Mouse (Mus musculus) heart, adult 2 months (tissue): ENCODE data around the gene Bcas3. TPM values are rescaled to one million over a fixed set of nuclear protein-coding genes. Genes with fewer than 3 reads are reported as not detected.

Experiments
- DNase-seq, 2 experiments: peaks; one replicate each; pipeline ENCODE4 v3.0.0; 2021
- H3K27ac ChIP-seq: fragments of 200-600 bp; 2 replicates; pipeline ENCODE4 v1.8.1; 2022
- H3K27me3 ChIP-seq: fragments of 200-500 bp; 2 replicates; pipeline ENCODE4 v1.6.1; 2012; ENCODE audit warnings: mild to moderate bottlenecking, low read length, inconsistent platforms, mixed read lengths; ENCODE audit not compliant: control insufficient read depth, insufficient read depth
- H3K36me3 ChIP-seq: fragments of 200-500 bp; 2 replicates; pipeline ENCODE4 v1.6.1; 2012; ENCODE audit warnings: low read length, inconsistent platforms; ENCODE audit not compliant: control insufficient read depth, insufficient read depth
- H3K4me1 ChIP-seq: fragments of 200-500 bp; 2 replicates; pipeline ENCODE4 v1.6.1; 2011; ENCODE audit warnings: low read length; ENCODE audit not compliant: control insufficient read depth, insufficient read depth
- H3K4me3 ChIP-seq: fragments of 200-600 bp; 2 replicates; pipeline ENCODE4 v1.8.1; 2022
- H3K79me2 ChIP-seq: fragments of 200-500 bp; replicated peaks from 2 replicates; pipeline ENCODE4 v1.6.1; 2012; ENCODE audit warnings: mild to moderate bottlenecking, inconsistent platforms, low read length, moderate library complexity, mixed read lengths; ENCODE audit not compliant: control insufficient read depth, insufficient read depth
- H3K9ac ChIP-seq: fragments of 200-500 bp; 2 replicates; pipeline ENCODE4 v1.6.1; 2012; ENCODE audit warnings: low read depth, mild to moderate bottlenecking, control low read depth, inconsistent platforms, low read length, mixed read lengths
- CTCF ChIP-seq: fragments of 200-600 bp; IDR thresholded peaks from 2 replicates; pipeline ENCODE4 v1.8.1; 2022; ENCODE audit warnings: antibody characterized with exemption, mild to moderate bottlenecking, moderate library complexity
- EP300 ChIP-seq: fragments of 200-500 bp; IDR thresholded peaks from 2 replicates; pipeline ENCODE4 v1.6.1; 2011; ENCODE audit warnings: low read depth, low read length, control low read depth; ENCODE audit not compliant: insufficient read depth
- POLR2A ChIP-seq: fragments of 200-500 bp; IDR thresholded peaks from 2 replicates; pipeline ENCODE4 v1.6.1; 2011; ENCODE audit warnings: mild to moderate bottlenecking, low read depth, low read length, control low read depth; ENCODE audit not compliant: insufficient read depth
- WGBS: fragments of 180-500 bp; shearing (Covaris S2); methylation state at CpG from one replicate; pipeline ENCODE4 v1.1.7; 2018; 5-methylcytosine and 5-hydroxymethylcytosine counted together
- intact Hi-C: fragments of 180-260 bp; cut with DNase I; formaldehyde crosslinking; loops from one replicate; pipeline ENCODE4 v1.15.1; 2025
- polyA plus RNA-seq: library from polyadenylated mRNA; depleted of rRNA; stranded (reverse); fragments of >200 nt; gene quantifications from 2 replicates; pipeline ENCODE4 v1.2.3, GENCODE M21; 2012
- total RNA-seq, 2 experiments: library from RNA; stranded (reverse); gene quantifications; 2 replicates each; pipeline ENCODE4 v1.2.3; 2021

Bcas3 gene
- total and polyA plus RNA-seq, 3 experiments, result 26.6 to 40.4 (median 36.0) TPM

GRCm38 (mm10) chr11:85818401-85818800 lies 465.4 kb downstream of the Bcas3 start:
- H3K9ac ChIP-seq, result no peak overlapping the region
- no peaks in the 10 kb centered on the region for H3K36me3 ChIP-seq
- TF ChIP-seq EP300 (no peak), POLR2A (no peak), CTCF (no peak)
- H3K4me1 ChIP-seq, result no peaks in the 10 kb centered on the region
- H3K4me3 ChIP-seq, result no peak overlapping the region
- intact Hi-C loops, result no loop called here
- H3K79me2 ChIP-seq, result no peaks in the 10 kb centered on the region
- H3K27ac ChIP-seq, result no peak overlapping the region
- DNase-seq, result no peak
- no peaks in the 10 kb centered on the region for H3K27me3 ChIP-seq
- 79% methylated on average over 3 of the region's 3 CpGs for WGBS

- Histone ChIP-seq H3K4me3 (no peak overlapping the region), H3K4me1 (no peaks in the 10 kb centered on the region), H3K36me3 (no peaks in the 10 kb centered on the region), H3K27me3 (no peaks in the 10 kb centered on the region), H3K79me2 (no peaks in the 10 kb centered on the region), H3K27ac (peak overlapping the region; percentile 17; the same call in 1 of the 2 replicates), H3K9ac (no peak overlapping the region)
- intact Hi-C loops, result loop anchor here (5.0 kb wide), 4 partner anchors 59 to 439 kb away; no protein-coding TSS in a partner anchor
- TF ChIP-seq POLR2A (no peak), EP300 (no peak), CTCF (0 out of 2 replicates have a peak, but pooled peaks have one; percentile 11)
- no peak for DNase-seq
- WGBS, result 79% methylated on average over 3 of the region's 3 CpGs
Measured at GRCm38 (mm10) chr11:85820959-85821358, 468.0 kb downstream of the Bcas3 start.

DNA sequence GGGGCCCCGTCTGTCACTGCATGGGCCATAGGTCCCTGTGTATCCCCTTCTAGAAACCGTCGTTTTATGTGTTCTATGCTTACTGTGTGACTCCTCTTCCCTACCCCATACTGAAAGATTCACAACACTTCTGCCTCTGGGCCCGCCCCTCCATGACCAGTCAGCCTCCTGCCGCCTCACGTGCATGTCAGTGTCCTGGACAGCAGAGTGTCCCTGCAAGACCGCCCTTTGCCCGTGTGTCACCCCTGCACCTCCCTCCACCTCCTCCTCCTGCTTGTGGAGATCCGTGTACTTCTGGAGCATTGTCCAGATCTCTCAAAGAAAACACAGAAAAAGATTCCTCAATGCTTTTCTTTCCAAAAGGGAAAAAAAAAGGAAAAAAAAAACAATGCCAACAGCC lies 468.7 kb downstream of the Bcas3 start:
- H3K27ac ChIP-seq, result no peak overlapping the region
- TF ChIP-seq POLR2A (no peak), EP300 (no peak), CTCF (no peak)
- no peak overlapping the region for H3K4me3 ChIP-seq
- 86% methylated on average over 9 of the region's 9 CpGs for WGBS
- H3K27me3 ChIP-seq, result no peaks in the 10 kb centered on the region
- H3K36me3 ChIP-seq, result no peaks in the 10 kb centered on the region
- DNase-seq, result no peak
- H3K9ac ChIP-seq, result no peak overlapping the region
- no peaks in the 10 kb centered on the region for H3K4me1 ChIP-seq
- no peaks in the 10 kb centered on the region for H3K79me2 ChIP-seq
- intact Hi-C loops, result loop anchor here (2.0 to 5.0 kb wide), 5 partner anchors 59 to 439 kb away; no protein-coding TSS in a partner anchor

DNA sequence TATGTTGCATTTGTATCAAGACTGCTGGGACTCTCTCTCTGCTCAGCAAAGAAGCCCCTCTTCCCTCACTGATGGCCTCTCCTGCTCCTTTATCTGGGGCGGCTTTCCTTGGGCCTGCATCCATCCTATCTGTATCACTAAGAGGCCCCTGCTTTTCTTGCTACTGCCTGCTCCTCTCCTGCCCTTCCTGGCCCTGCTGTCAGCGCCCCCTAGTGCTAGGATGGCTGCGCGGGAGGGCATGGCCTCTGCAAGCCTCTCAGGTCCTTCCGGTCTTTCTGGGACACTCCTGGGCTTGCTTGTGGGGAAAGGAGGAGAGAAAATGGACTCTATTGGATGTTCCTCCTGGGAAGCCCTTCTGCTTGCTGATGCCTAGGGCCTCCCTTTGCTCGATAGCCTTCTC lies 470.2 kb downstream of the Bcas3 start:
- Histone ChIP-seq H3K27ac (no peak overlapping the region), H3K79me2 (no peaks in the 10 kb centered on the region), H3K36me3 (no peaks in the 10 kb centered on the region), H3K4me3 (no peak overlapping the region), H3K9ac (no peak overlapping the region), H3K27me3 (no peaks in the 10 kb centered on the region), H3K4me1 (no peaks in the 10 kb centered on the region)
- peak; percentile 83 to 90 for DNase-seq
- intact Hi-C loops, result loop anchor here (2.0 to 5.0 kb wide), 5 partner anchors 61 to 441 kb away; no protein-coding TSS in a partner anchor
- TF ChIP-seq CTCF, result peak; percentile 97
- TF ChIP-seq POLR2A, result no peak
- TF ChIP-seq EP300, result peak; percentile 75; the same call in 1 of the 2 replicates
- 22% methylated on average over 6 of the region's 6 CpGs for WGBS

DNA sequence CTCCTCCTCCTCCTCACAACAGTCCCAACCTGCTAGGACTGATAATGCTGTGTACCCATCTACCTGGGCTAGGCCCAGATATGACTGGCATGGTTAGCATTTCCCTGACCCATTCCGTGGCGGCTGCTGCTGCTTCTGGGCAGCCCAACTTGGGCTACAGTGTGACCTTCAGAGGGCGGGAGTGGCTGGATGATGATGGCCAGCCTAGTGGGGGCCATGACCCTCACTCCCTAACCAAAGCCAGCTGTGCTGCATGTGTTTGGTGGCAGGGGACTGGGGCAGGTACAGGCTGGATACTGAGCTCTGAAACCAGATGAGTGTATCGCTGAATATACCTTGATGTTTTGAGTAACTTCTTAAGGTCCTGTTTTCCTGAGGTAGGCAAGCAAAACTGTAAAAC lies 470.8 kb downstream of the Bcas3 start:
- Histone ChIP-seq H3K4me3 (no peak overlapping the region), H3K4me1 (no peaks in the 10 kb centered on the region), H3K9ac (no peak overlapping the region), H3K27me3 (no peaks in the 10 kb centered on the region), H3K36me3 (no peaks in the 10 kb centered on the region), H3K27ac (no peak overlapping the region), H3K79me2 (no peaks in the 10 kb centered on the region)
- TF ChIP-seq EP300 (no peak), POLR2A (no peak), CTCF (no peak)
- DNase-seq, result no peak
- 92% methylated on average over 4 of the region's 4 CpGs for WGBS
- intact Hi-C loops, result loop anchor here (2.0 to 5.0 kb wide), 5 partner anchors 61 to 441 kb away; no protein-coding TSS in a partner anchor

DNA sequence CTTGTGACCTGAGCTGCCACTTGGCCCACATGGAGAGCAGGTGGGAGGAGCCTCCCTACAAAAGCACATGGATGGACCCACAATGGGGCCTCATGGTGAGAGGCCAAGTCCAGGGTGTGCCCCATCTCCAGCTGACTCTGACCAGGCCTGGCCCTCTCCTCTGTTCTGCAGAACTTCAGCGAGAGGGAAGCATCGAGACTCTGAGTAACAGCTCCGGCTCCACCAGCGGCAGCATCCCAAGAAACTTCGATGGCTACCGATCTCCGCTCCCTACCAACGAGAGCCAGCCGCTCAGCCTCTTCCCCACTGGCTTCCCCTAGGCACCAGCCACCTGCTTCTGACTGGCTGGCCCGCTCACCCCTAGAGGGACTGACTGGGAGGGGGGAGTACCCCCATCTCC lies 472.1 kb downstream of the Bcas3 start:
- Histone ChIP-seq H3K79me2 (no peaks in the 10 kb centered on the region), H3K36me3 (no peaks in the 10 kb centered on the region), H3K9ac (no peak overlapping the region), H3K27me3 (peaks cover 4% of the 10 kb centered on the region; the same call in 1 of the 2 replicates), H3K4me1 (0 out of 2 replicates have a peak, but pooled peaks cover 1% of the 10 kb centered on the region), H3K4me3 (no peak overlapping the region), H3K27ac (no peak overlapping the region)
- TF ChIP-seq CTCF (no peak), POLR2A (no peak), EP300 (no peak)
- intact Hi-C loops, result no loop called here
- no peak for DNase-seq
- 90% methylated on average over 10 of the region's 10 CpGs for WGBS
